Mouse (Mus musculus): Measurements from ENCODE around the gene Acsf3.

GRCm38 (mm10) chr8:122836199-122836598, 60.9 kb downstream of the Acsf3 start:
- TF ChIP-seq TAL1 (IDR thresholded peaks at IDR 0.05; ENCODE audit: low read length) (no peak), GATA1 (IDR thresholded peaks at IDR 0.05; ENCODE audit: low read length) (no peak)
